Mouse (Mus musculus): ENCODE results near the gene Rbfox1.

Rbfox1 gene

GRCm38 (mm10) chr16:6147957-6148356, 262.8 kb downstream of the Rbfox1 start:
- in situ Hi-C loops (cut with MboI; ENCODE audit: low pct_unique_long_range_greater_than_20kb in 1 of 2, low sequenced_read_pairs in 2 of 2, unreplicated experiment in 1 of 2): no loop called here

DNA sequence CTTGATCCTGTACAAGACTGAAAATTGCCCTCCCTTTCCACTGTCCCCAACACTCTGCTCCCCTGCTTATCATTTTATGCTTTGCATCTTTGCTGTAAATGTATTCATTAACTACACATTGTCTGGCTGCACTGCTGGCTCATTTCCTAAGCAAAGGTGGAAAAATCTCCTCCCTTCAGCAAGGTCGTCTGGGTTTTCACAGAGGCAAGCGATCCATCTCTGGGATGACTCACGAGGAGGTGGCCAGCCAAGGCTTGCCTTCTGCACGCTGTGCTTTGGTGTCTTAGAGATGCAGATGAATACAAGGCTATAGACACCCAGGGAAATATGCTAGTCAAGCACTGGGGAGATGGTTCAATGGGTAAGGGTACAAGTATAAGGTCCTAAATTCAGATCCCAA, 264.2 kb downstream of the Rbfox1 start:
- in situ Hi-C loops (cut with MboI; ENCODE audit: low pct_unique_long_range_greater_than_20kb in 1 of 2, low sequenced_read_pairs in 2 of 2, unreplicated experiment in 1 of 2): no loop called here

DNA sequence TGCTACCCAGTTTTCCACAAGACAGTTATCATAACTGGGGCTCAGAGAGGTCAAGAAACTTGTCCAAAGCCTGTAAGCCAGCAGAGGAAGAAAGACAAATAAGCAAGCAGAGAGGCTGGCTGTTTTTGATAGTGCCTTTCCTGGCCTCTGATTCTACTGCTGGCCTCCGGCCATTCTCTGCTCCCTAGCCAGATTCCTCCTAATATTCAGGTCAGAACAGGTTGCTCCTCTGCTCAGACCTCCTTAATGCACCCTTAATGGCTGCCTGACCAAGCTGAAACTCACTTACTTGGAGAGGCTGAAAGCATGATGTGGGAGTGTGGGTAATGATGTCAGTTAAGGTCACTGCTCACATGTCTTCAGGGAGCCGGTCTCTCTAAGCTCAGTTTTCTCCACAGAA, 270.4 kb downstream of the Rbfox1 start:
- in situ Hi-C loops (cut with MboI; ENCODE audit: low pct_unique_long_range_greater_than_20kb in 1 of 2, low sequenced_read_pairs in 2 of 2, unreplicated experiment in 1 of 2): no loop called here

DNA sequence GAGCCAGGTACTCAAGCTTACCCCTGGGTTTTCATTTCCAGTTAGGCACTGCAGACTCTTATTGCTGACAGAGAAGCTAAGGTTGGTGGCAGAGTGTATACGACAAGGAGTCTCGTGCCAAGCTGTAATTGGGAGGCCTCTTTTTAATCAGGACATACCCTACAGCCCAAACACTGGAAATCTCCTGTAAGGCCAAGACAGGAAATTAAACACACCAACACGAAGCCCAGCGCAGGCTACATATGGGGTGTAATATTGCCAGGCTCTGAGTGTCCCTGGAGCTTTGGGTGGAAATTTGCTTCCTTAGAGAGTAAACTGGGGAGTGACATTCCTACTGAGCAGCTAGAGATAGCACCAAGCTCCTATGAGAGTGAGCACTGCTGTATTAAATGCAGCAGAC, 279.3 kb downstream of the Rbfox1 start:
- in situ Hi-C loops (cut with MboI; ENCODE audit: low pct_unique_long_range_greater_than_20kb in 1 of 2, low sequenced_read_pairs in 2 of 2, unreplicated experiment in 1 of 2): no loop called here

GRCm38 (mm10) chr16:6169346-6169745, 284.2 kb downstream of the Rbfox1 start:
- in situ Hi-C loops (cut with MboI; ENCODE audit: low pct_unique_long_range_greater_than_20kb in 1 of 2, low sequenced_read_pairs in 2 of 2, unreplicated experiment in 1 of 2): no loop called here

DNA sequence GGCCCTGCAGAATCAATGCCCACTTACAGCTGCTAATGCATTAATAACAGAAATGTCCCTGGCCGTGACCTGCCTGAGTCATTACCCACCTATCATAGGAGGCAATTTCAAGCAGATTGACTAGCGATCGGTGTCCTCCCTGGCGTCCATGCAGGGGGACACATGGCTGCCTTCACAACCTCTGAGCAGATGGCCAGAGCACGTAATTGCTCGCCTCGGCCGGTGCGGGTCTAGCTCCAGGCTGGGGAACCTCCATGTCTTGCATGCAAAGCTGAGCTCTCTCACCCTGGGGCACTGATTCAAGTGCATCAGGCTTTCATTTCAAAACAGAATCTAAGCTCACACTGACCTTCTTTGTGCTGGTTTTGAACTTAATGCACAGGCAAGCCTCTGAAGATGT, 295.7 kb downstream of the Rbfox1 start:
- in situ Hi-C loops (cut with MboI; ENCODE audit: low pct_unique_long_range_greater_than_20kb in 1 of 2, low sequenced_read_pairs in 2 of 2, unreplicated experiment in 1 of 2): no loop called here

- in situ Hi-C loops (cut with MboI; ENCODE audit: low pct_unique_long_range_greater_than_20kb in 1 of 2, low sequenced_read_pairs in 2 of 2, unreplicated experiment in 1 of 2): no loop called here
These were observed 297.2 kb downstream of the Rbfox1 start for GRCm38 (mm10) chr16:6182329-6182728.

DNA sequence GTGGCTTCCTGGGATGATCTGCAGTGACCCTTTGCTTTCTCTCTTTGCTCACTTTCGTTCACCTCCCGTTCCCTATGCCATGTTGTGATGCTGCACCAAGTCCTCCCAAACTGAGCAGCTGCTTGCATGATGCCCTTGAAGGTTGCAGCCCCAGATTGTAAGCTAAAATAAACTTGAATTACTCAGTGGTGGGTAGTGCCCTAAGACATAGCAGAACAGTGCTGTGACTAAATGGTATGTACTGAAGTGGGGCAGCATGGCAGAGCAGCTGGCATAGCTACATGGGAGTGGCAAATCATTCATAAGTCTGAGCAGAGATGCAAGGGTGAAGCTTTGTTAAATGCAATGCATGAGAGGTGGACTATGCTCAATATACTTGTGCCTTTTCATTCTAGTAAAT, 307.2 kb downstream of the Rbfox1 start:
- in situ Hi-C loops (cut with MboI; ENCODE audit: low pct_unique_long_range_greater_than_20kb in 1 of 2, low sequenced_read_pairs in 2 of 2, unreplicated experiment in 1 of 2): no loop called here

GRCm38 (mm10) chr16:6206431-6206830, 321.3 kb downstream of the Rbfox1 start:
- in situ Hi-C loops (cut with MboI; ENCODE audit: low pct_unique_long_range_greater_than_20kb in 1 of 2, low sequenced_read_pairs in 2 of 2, unreplicated experiment in 1 of 2): no loop called here

DNA sequence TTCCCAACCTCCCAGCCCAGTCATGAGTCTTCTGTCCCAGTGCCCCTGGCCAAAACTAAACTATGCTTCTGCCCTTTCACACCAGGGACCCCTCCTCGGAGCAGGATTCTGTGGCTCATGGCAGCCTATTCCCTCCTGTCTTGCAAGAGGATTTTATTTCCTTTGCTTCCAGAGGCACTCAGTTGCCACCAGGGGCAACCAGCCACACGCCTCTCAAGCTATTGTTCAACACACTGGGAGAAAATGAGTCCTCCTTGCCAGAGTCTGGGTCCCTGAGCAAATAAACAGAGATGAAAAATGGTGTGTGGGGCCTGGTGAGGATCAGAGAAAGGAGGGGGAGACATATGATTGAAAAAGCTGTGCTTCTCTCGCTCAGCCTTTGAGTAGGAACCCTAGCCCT, 327.8 kb downstream of the Rbfox1 start:
- in situ Hi-C loops (cut with MboI; ENCODE audit: low pct_unique_long_range_greater_than_20kb in 1 of 2, low sequenced_read_pairs in 2 of 2, unreplicated experiment in 1 of 2): no loop called here

GRCm38 (mm10) chr16:6227449-6227848, 342.3 kb downstream of the Rbfox1 start:
- in situ Hi-C loops (cut with MboI; ENCODE audit: low pct_unique_long_range_greater_than_20kb in 1 of 2, low sequenced_read_pairs in 2 of 2, unreplicated experiment in 1 of 2): no loop called here

GRCm38 (mm10) chr16:6232966-6233365, 347.8 kb downstream of the Rbfox1 start:
- in situ Hi-C loops (cut with MboI; ENCODE audit: low pct_unique_long_range_greater_than_20kb in 1 of 2, low sequenced_read_pairs in 2 of 2, unreplicated experiment in 1 of 2): no loop called here

GRCm38 (mm10) chr16:6241393-6241792, 356.2 kb downstream of the Rbfox1 start:
- in situ Hi-C loops (cut with MboI; ENCODE audit: low pct_unique_long_range_greater_than_20kb in 1 of 2, low sequenced_read_pairs in 2 of 2, unreplicated experiment in 1 of 2): no loop called here

DNA sequence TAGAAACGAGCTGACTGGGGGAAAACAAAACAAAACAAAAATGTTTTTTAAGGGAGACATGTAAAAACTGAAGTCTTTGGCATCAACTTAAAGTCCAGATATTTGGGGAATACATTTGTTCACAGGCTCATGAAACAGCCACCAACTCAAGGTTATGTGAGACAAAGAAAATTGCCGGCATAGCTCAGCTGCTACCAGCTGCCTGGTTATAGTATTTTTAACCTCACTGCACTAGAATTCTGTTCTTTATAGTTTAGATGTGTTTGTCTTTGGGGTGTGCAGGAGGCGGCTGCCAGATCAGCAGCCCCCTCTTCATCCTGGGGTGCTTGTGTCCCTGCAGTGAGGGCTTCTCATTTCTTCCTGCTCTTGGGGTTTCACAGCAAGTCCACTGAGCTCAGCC, 357.3 kb downstream of the Rbfox1 start:
- in situ Hi-C loops (cut with MboI; ENCODE audit: low pct_unique_long_range_greater_than_20kb in 1 of 2, low sequenced_read_pairs in 2 of 2, unreplicated experiment in 1 of 2): no loop called here

DNA sequence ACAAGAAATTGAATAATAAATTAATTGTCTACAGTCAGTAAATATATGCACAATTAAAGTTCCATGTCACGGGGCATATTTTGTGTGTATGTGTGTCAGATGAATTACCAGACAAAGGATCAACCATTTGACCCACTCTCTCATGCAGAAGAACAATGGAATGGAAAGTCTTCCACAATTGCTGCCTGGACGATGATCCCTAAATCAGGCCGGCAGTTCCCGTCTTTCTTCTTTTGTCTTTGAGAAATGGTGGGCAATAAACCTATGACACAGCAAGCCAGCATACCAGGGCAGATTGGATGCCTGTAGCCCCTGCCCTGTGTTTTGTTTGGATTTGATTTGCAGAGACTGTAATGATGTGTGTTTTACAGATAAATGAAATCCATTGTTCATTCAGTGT, 362.4 kb downstream of the Rbfox1 start:
- in situ Hi-C loops (cut with MboI; ENCODE audit: low pct_unique_long_range_greater_than_20kb in 1 of 2, low sequenced_read_pairs in 2 of 2, unreplicated experiment in 1 of 2): no loop called here

DNA sequence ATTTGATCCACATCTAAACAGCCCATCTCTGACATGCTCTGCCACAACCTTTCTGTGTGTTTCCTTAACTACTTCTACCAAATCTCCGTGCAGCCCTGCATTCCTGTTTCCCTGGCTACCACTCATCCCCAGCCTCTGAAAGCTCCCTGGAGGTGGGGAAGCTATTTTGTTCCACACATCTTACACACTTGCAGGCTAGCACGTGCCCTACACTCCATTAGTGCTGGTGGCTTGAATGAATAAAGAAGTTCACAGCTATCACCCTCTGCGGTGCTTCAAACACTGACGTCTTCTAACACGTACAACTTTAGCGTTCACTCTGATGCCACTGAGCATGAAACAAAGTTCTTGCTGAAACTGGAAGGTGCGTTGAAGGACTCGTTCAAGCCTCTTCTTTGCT, 379.4 kb downstream of the Rbfox1 start:
- in situ Hi-C loops (cut with MboI; ENCODE audit: low pct_unique_long_range_greater_than_20kb in 1 of 2, low sequenced_read_pairs in 2 of 2, unreplicated experiment in 1 of 2): no loop called here

DNA sequence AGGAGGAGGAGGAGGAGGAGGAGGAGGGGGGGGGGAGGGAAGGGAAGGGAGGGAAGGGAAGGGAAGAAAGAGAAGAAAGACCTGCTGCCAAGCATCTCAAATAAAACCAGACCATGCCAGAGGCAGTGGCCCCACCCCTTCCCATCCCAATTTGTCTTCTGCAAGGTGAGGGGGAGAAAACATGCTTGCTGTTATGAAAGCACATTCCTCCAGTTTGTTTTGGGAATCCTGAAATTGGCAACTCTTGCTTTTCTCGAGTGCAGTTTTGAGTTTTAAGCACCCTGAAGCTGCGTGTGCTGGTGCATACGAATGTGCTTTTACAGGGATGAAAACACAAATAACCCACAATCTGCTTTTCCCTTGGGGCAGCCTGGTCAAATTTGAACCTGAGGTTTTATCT, 380.5 kb downstream of the Rbfox1 start:
- in situ Hi-C loops (cut with MboI; ENCODE audit: low pct_unique_long_range_greater_than_20kb in 1 of 2, low sequenced_read_pairs in 2 of 2, unreplicated experiment in 1 of 2): no loop called here

GRCm38 (mm10) chr16:6271596-6272370, 386.6 kb downstream of the Rbfox1 start:
- in situ Hi-C loops (cut with MboI; ENCODE audit: low pct_unique_long_range_greater_than_20kb in 1 of 2, low sequenced_read_pairs in 2 of 2, unreplicated experiment in 1 of 2): no loop called here

- in situ Hi-C loops (cut with MboI; ENCODE audit: low pct_unique_long_range_greater_than_20kb in 1 of 2, low sequenced_read_pairs in 2 of 2, unreplicated experiment in 1 of 2): no loop called here
These were observed 398.3 kb downstream of the Rbfox1 start for GRCm38 (mm10) chr16:6283496-6283895.

GRCm38 (mm10) chr16:6284317-6284716, 399.2 kb downstream of the Rbfox1 start:
- in situ Hi-C loops (cut with MboI; ENCODE audit: low pct_unique_long_range_greater_than_20kb in 1 of 2, low sequenced_read_pairs in 2 of 2, unreplicated experiment in 1 of 2): no loop called here

- in situ Hi-C loops (cut with MboI; ENCODE audit: low pct_unique_long_range_greater_than_20kb in 1 of 2, low sequenced_read_pairs in 2 of 2, unreplicated experiment in 1 of 2): no loop called here
These were observed 402.5 kb downstream of the Rbfox1 start for GRCm38 (mm10) chr16:6287699-6288098.

Measured in mouse embryonic stem cell (cell line).